Mouse (Mus musculus): Measurements from ENCODE around the gene Lalba.

- TF ChIP-seq CTCF (IDR thresholded peaks at IDR 0.05; ENCODE audit: low read depth, low read length) (no peak), POLR2A (IDR thresholded peaks at IDR 0.05; ENCODE audit: insufficient read depth, low read length) (no peak)
These were observed 28.9 kb upstream of the Lalba start for GRCm38 (mm10) chr15:98511386-98511928.
